26 mouse cellular contexts compared by ENCODE assay signal in the genomic region with DNA sequence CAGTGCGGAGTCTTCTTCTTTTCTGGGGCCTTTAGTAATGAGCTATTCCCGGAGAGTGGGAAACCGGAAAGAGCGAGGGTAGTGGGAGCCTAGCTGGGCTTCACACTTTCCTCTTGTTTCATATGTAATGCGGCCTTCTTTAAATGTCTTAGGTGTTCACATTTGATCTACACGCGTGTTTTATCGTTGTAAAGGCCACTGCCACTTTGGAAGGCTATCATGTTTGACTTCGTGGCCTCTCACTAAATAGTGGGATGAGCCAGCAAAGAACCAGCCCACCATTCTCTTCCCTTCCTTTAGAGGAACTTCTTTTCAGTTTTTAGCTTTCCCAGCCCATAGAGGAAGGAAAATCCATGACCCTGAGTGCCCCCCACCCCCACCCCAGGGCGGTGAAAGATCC. TPM values are rescaled to one million over a fixed set of nuclear protein-coding genes. Genes with fewer than 3 reads are reported as not detected.
DNase-seq lines count a peak whose midpoint lies in the region; ATAC-seq and TF ChIP-seq lines count a peak whose summit lies in the region.
"Had no signal": no experiment of that assay in that cellular context is flagged by ENCODE, and none has a peak within 500 bp of the region (broad histone marks: within the 10 kb centered on the region; RNA-seq: fewer than 3 reads in every experiment).

No protein-coding gene starts in this region.

- no peaks in the 10 kb centered on the region for H3K36me3 ChIP-seq in heart, embryonic 13.5 days
- H3K36me3 ChIP-seq in heart, adult 2 months (ENCODE audit: control insufficient read depth, insufficient read depth, low read length) = no peaks in the 10 kb centered on the region
- no peaks in the 10 kb centered on the region for H3K36me3 ChIP-seq in midbrain, embryonic 11.5 days (ENCODE audit: control insufficient read depth, insufficient read depth, low read length)
- no peaks in the 10 kb centered on the region for H3K36me3 ChIP-seq in midbrain, embryonic 16.5 days (ENCODE audit: control insufficient read depth, insufficient read depth, low read length)
- no peaks in the 10 kb centered on the region for H3K36me3 ChIP-seq in embryonic facial prominence, embryonic 12.5 days
- no peaks in the 10 kb centered on the region for H3K36me3 ChIP-seq in limb, embryonic 13.5 days
- H3K36me3 ChIP-seq: forebrain, embryonic 12.5 days; hindbrain, embryonic 15.5 days; midbrain, embryonic 12.5 days had no signal

- H3K27me3 ChIP-seq in heart, embryonic 13.5 days (replicated peaks) = peaks cover 99% of the 10 kb centered on the region
- peaks cover 26% of the 10 kb centered on the region for H3K27me3 ChIP-seq in heart, adult 2 months (ENCODE audit: control insufficient read depth, insufficient read depth, low read length)
- peaks cover 96% of the 10 kb centered on the region for H3K27me3 ChIP-seq in midbrain, embryonic 11.5 days (ENCODE audit: control insufficient read depth, insufficient read depth, low read length)
- peaks cover 70% of the 10 kb centered on the region for H3K27me3 ChIP-seq in midbrain, embryonic 16.5 days (ENCODE audit: control insufficient read depth, insufficient read depth, low read depth, low read length)
- peaks cover 85% of the 10 kb centered on the region for H3K27me3 ChIP-seq in embryonic facial prominence, embryonic 12.5 days
- H3K27me3 ChIP-seq in limb, embryonic 13.5 days = peaks cover 94% of the 10 kb centered on the region

- TF ChIP-seq EP300 in heart, adult 2 months (IDR thresholded peaks at IDR 0.05; ENCODE audit: insufficient read depth, low read depth, low read length) = no peak

- no peak for TF ChIP-seq POLR2A in heart, adult 2 months (IDR thresholded peaks at IDR 0.05; ENCODE audit: insufficient read depth, low read depth, low read length)

- peaks cover 22% of the 10 kb centered on the region for H3K4me1 ChIP-seq in heart, embryonic 13.5 days
- H3K4me1 ChIP-seq in heart, adult 2 months (ENCODE audit: control insufficient read depth, insufficient read depth, low read length) = no peaks in the 10 kb centered on the region
- peaks cover 4% of the 10 kb centered on the region; the same call in 1 of the 2 replicates for H3K4me1 ChIP-seq in midbrain, embryonic 11.5 days (ENCODE audit: control insufficient read depth, insufficient read depth, low read length)
- no peaks in the 10 kb centered on the region for H3K4me1 ChIP-seq in midbrain, embryonic 16.5 days (ENCODE audit: control insufficient read depth, insufficient read depth, low read length)
- peaks cover 18% of the 10 kb centered on the region for H3K4me1 ChIP-seq in embryonic facial prominence, embryonic 12.5 days
- H3K4me1 ChIP-seq in limb, embryonic 13.5 days = peaks cover 29% of the 10 kb centered on the region

- peak overlapping the region; percentile 27; the same call in 1 of the 2 replicates for H3K4me2 ChIP-seq in heart, embryonic 13.5 days
- H3K4me2 ChIP-seq in midbrain, embryonic 11.5 days = no peak overlapping the region
- H3K4me2 ChIP-seq in midbrain, embryonic 16.5 days (ENCODE audit: low read length) = no peak overlapping the region
- H3K4me2 ChIP-seq in embryonic facial prominence, embryonic 12.5 days (replicated peaks) = peak overlapping the region; percentile 55
- H3K4me2 ChIP-seq in limb, embryonic 13.5 days (replicated peaks) = peak overlapping the region; percentile 62
- H3K4me2 ChIP-seq: forebrain, embryonic 12.5 days; hindbrain, embryonic 15.5 days; midbrain, embryonic 12.5 days had no signal

- no peaks in the 10 kb centered on the region for H3K79me2 ChIP-seq in heart, adult 2 months (replicated peaks; ENCODE audit: control insufficient read depth, insufficient read depth, low read length)

- no peaks in the 10 kb centered on the region for H3K9me3 ChIP-seq in heart, embryonic 13.5 days
- H3K9me3 ChIP-seq in midbrain, embryonic 11.5 days (ENCODE audit: control insufficient read depth, low read length) = no peaks in the 10 kb centered on the region; the same call in 1 of the 2 replicates
- no peaks in the 10 kb centered on the region; the same call in 1 of the 2 replicates for H3K9me3 ChIP-seq in midbrain, embryonic 16.5 days (replicated peaks; ENCODE audit: control insufficient read depth, low read length, poor library complexity, severe bottlenecking)
- H3K9me3 ChIP-seq in embryonic facial prominence, embryonic 12.5 days = no peaks in the 10 kb centered on the region
- no peaks in the 10 kb centered on the region for H3K9me3 ChIP-seq in limb, embryonic 13.5 days
- H3K9me3 ChIP-seq: forebrain, embryonic 12.5 days; hindbrain, embryonic 15.5 days; midbrain, embryonic 12.5 days had no signal

- 0 out of 2 replicates have a peak overlapping the region, but pooled peaks have one; percentile 12 for H3K4me3 ChIP-seq in heart, embryonic 13.5 days
- no peak overlapping the region for H3K4me3 ChIP-seq in heart, adult 2 months
- no peak overlapping the region for H3K4me3 ChIP-seq in midbrain, embryonic 11.5 days (ENCODE audit: low read depth, low read length)
- no peak overlapping the region for H3K4me3 ChIP-seq in midbrain, embryonic 16.5 days (ENCODE audit: low read depth, low read length)
- no peak overlapping the region for H3K4me3 ChIP-seq in embryonic facial prominence, embryonic 12.5 days
- H3K4me3 ChIP-seq in limb, embryonic 13.5 days = peak overlapping the region; percentile 41
- H3K4me3 ChIP-seq: erythroblast, embryonic 14.5 days; forebrain, embryonic 12.5 days; hindbrain, embryonic 15.5 days; midbrain, embryonic 12.5 days had no signal

- no peak overlapping the region for H3K27ac ChIP-seq in heart, embryonic 13.5 days (replicated peaks)
- H3K27ac ChIP-seq in heart, adult 2 months = no peak overlapping the region
- no peak overlapping the region for H3K27ac ChIP-seq in midbrain, embryonic 11.5 days (ENCODE audit: low read depth, low read length)
- H3K27ac ChIP-seq in midbrain, embryonic 16.5 days (ENCODE audit: low read length) = no peak overlapping the region
- no peak overlapping the region for H3K27ac ChIP-seq in embryonic facial prominence, embryonic 12.5 days
- no peak overlapping the region for H3K27ac ChIP-seq in limb, embryonic 13.5 days
- H3K27ac ChIP-seq: forebrain, embryonic 12.5 days; hindbrain, embryonic 15.5 days; midbrain, embryonic 12.5 days had no signal

- TF ChIP-seq CTCF in heart, adult 2 months (IDR thresholded peaks at IDR 0.05) = no peak

- no peak for DNase-seq in heart, adult 2 months
- DNase-seq in midbrain, embryonic 11.5 days (ENCODE audit: low spot score, missing footprints) = peak; percentile 92
- no peak for DNase-seq in layer of hippocampus, postnatal 14 days (ENCODE audit: low spot score in 2 of 2)
- DNase-seq in cerebellum, postnatal 10 days = no peak
- DNase-seq: adrenal gland, adult 8-10 months; cerebellum, adult 11-12 months; gastrocnemius, postnatal 36 days; kidney, adult 9 months; right cerebral cortex, postnatal 4 days; thymus, adult 18-20 months had no signal

- ATAC-seq in heart, embryonic 13.5 days (ENCODE audit: extremely low read depth, insufficient number of reproducible peaks, low FRiP score, low TSS enrichment) = no peak
- ATAC-seq in midbrain, embryonic 11.5 days (ENCODE audit: low FRiP score) = no peak
- ATAC-seq in midbrain, embryonic 16.5 days = no peak
- ATAC-seq in embryonic facial prominence, embryonic 12.5 days (ENCODE audit: insufficient number of reproducible peaks, insufficient read depth, low FRiP score, low TSS enrichment) = no peak
- no peak for ATAC-seq in limb, embryonic 13.5 days (ENCODE audit: low FRiP score, low read depth)
- ATAC-seq: CD4-positive, CD25-positive, alpha-beta regulatory T cell, adult 4 months; intestine, embryonic 16.5 days; Patski had no signal

- WGBS in heart, embryonic 13.5 days = 7% methylated on average over 10 of the region's 10 CpGs
- WGBS in heart, adult 2 months = 3% methylated on average over 10 of the region's 10 CpGs
- 3% methylated on average over 10 of the region's 10 CpGs for WGBS in midbrain, embryonic 11.5 days
- WGBS in midbrain, embryonic 16.5 days = 2% methylated on average over 10 of the region's 10 CpGs
- WGBS in embryonic facial prominence, embryonic 12.5 days = 6% methylated on average over 10 of the region's 10 CpGs
- WGBS in limb, embryonic 13.5 days = 2% methylated on average over 10 of the region's 10 CpGs

- intact Hi-C loops in heart, adult 2 months (cut with DNase I) = loop anchor here (5.0 to 10.0 kb wide), 2 partner anchors 495 to 853 kb away; no protein-coding TSS in a partner anchor

- no peak overlapping the region for H3K9ac ChIP-seq in heart, embryonic 13.5 days
- no peak overlapping the region for H3K9ac ChIP-seq in heart, adult 2 months (ENCODE audit: low read depth, low read length)
- no peak overlapping the region for H3K9ac ChIP-seq in midbrain, embryonic 11.5 days (ENCODE audit: low read length)
- H3K9ac ChIP-seq in midbrain, embryonic 16.5 days (ENCODE audit: low read depth, low read length) = no peak overlapping the region
- no peak overlapping the region for H3K9ac ChIP-seq in embryonic facial prominence, embryonic 12.5 days
- H3K9ac ChIP-seq in limb, embryonic 13.5 days = no peak overlapping the region
- H3K9ac ChIP-seq: forebrain, embryonic 12.5 days; hindbrain, embryonic 15.5 days; midbrain, embryonic 12.5 days had no signal

RNA-seq across cellular contexts. Expression of a gene that starts 2.2 kb away (rescaled TPM):
- polyA plus RNA-seq in heart, embryonic 13.5 days (2015; fragmentation: Nextera tagmentation; extraction: Ambion mirVana) = 0.08 and 0.28 TPM in 2 replicates
- under 1 TPM in 1 of 2 experiments, not detected in 1; 0.26 TPM for total RNA-seq in heart, adult 2 months (2021)
- 0.20 and 0.47 TPM in 2 replicates for polyA plus RNA-seq in heart, adult 2 months (2012; rRNA removed)
- 0.08 TPM in 2 replicates for polyA plus RNA-seq in midbrain, embryonic 11.5 days (2014; fragmentation: Nextera tagmentation; extraction: Ambion mirVana)
- not detected in 2 replicates for polyA plus RNA-seq in midbrain, embryonic 16.5 days (2015; fragmentation: Nextera tagmentation; extraction: Ambion mirVana)
- 16.3 and 20.0 TPM in 2 replicates for polyA plus RNA-seq in embryonic facial prominence, embryonic 12.5 days (2016; fragmentation: Nextera tagmentation; extraction: Ambion mirVana)
- 7.2 and 10.2 TPM in 2 replicates for polyA plus RNA-seq in limb, embryonic 13.5 days (2015; fragmentation: Nextera tagmentation; extraction: Ambion mirVana)
- not detected for total RNA-seq in layer of hippocampus, postnatal 14 days (2021)
- total RNA-seq: adrenal gland, adult 8-10 months; hematopoietic stem cell, adult 5-6 weeks; layer of hippocampus, adult 8-10 months; left cerebral cortex, postnatal 14 days; liver, adult 2 months; monocyte, adult 5-6 weeks had no signal
- polyA plus RNA-seq: erythroblast, embryonic 14.5 days; hindbrain, embryonic 15.5 days; intestine, embryonic 16.5 days; liver, adult 2 months had no signal

Comparison
In these comparisons a context has a peak if more than half of its experiments do, and no peak if none do; other contexts are left out.
1. H3K4me3 ChIP-seq: peak in heart, embryonic 13.5 days (single experiment) and limb, embryonic 13.5 days (single experiment); none in heart, adult 2 months (single experiment), midbrain, embryonic 11.5 days (single experiment), midbrain, embryonic 16.5 days (single experiment) and embryonic facial prominence, embryonic 12.5 days (single experiment).
2. H3K4me2 ChIP-seq: peak in heart, embryonic 13.5 days (single experiment), embryonic facial prominence, embryonic 12.5 days (single experiment) and limb, embryonic 13.5 days (single experiment); none in midbrain, embryonic 11.5 days (single experiment) and midbrain, embryonic 16.5 days (single experiment).